Mouse (Mus musculus): ENCODE data around the gene Slc10a6. TPM values are rescaled to one million over a fixed set of nuclear protein-coding genes. Genes with fewer than 3 reads are reported as not detected.

Gene Slc10a6
- 0.20 TPM in 1 of 2 replicates, not detected in the other for polyA plus RNA-seq (2014; fragmentation: Nextera tagmentation; extraction: Ambion mirVana)

GRCm38 (mm10) chr5:103629111-103629764, at the start of gene Slc10a6:
Gene Slc10a6 (minus strand): TSS chr5:103629403.
- Histone ChIP-seq H3K36me3 (ENCODE audit: control insufficient read depth, insufficient read depth, low read length) (no peaks in the 10 kb centered on the region), H3K9ac (ENCODE audit: low read depth, low read length) (no peak within 1 kb of the TSS), H3K9me3 (ENCODE audit: control insufficient read depth, low read length) (no peaks in the 10 kb centered on the region), H3K4me2 (replicated peaks; ENCODE audit: low read depth, low read length) (no peak within 1 kb of the TSS), H3K27me3 (ENCODE audit: control insufficient read depth, insufficient read depth, low read length) (no peaks in the 10 kb centered on the region), H3K4me1 (ENCODE audit: control insufficient read depth, insufficient read depth, low read length) (no peaks in the 10 kb centered on the region), H3K27ac (ENCODE audit: low read depth, low read length) (no peak within 1 kb of the TSS), H3K4me3 (ENCODE audit: low read length) (no peak within 1 kb of the TSS)
- ATAC-seq (ENCODE audit: low FRiP score, low TSS enrichment) = no peak
- WGBS = 64% methylated on average over 17 of the region's 17 CpGs

GRCm38 (mm10) chr5:103678974-103679373, 49.8 kb upstream of the Slc10a6 start:
- H3K36me3 ChIP-seq (ENCODE audit: control insufficient read depth, insufficient read depth, low read length) = no peaks in the 10 kb centered on the region
- H3K9ac ChIP-seq (ENCODE audit: low read depth, low read length) = no peak overlapping the region
- H3K4me3 ChIP-seq (ENCODE audit: low read length) = no peak overlapping the region
- no peaks in the 10 kb centered on the region for H3K27me3 ChIP-seq (ENCODE audit: control insufficient read depth, insufficient read depth, low read length)
- no peaks in the 10 kb centered on the region for H3K9me3 ChIP-seq (ENCODE audit: control insufficient read depth, low read length)
- no peak overlapping the region for H3K4me2 ChIP-seq (replicated peaks; ENCODE audit: low read depth, low read length)
- ATAC-seq (ENCODE audit: low FRiP score, low TSS enrichment) = no peak
- no peaks in the 10 kb centered on the region for H3K4me1 ChIP-seq (ENCODE audit: control insufficient read depth, insufficient read depth, low read length)
- no peak overlapping the region for H3K27ac ChIP-seq (ENCODE audit: low read depth, low read length)
- WGBS = 92% methylated on average over 5 of the region's 5 CpGs

GRCm38 (mm10) chr5:103677894-103678293, 48.7 kb upstream of the Slc10a6 start:
- Histone ChIP-seq H3K4me3 (ENCODE audit: low read length) (no peak overlapping the region), H3K27ac (ENCODE audit: low read depth, low read length) (no peak overlapping the region), H3K9me3 (ENCODE audit: control insufficient read depth, low read length) (no peaks in the 10 kb centered on the region), H3K27me3 (ENCODE audit: control insufficient read depth, insufficient read depth, low read length) (no peaks in the 10 kb centered on the region), H3K4me1 (ENCODE audit: control insufficient read depth, insufficient read depth, low read length) (no peaks in the 10 kb centered on the region), H3K9ac (ENCODE audit: low read depth, low read length) (no peak overlapping the region), H3K36me3 (ENCODE audit: control insufficient read depth, insufficient read depth, low read length) (no peaks in the 10 kb centered on the region), H3K4me2 (replicated peaks; ENCODE audit: low read depth, low read length) (no peak overlapping the region)
- WGBS = 49% methylated on average over 6 of the region's 6 CpGs
- ATAC-seq (ENCODE audit: low FRiP score, low TSS enrichment) = peak; percentile 40; the same call in 1 of the 2 replicates

GRCm38 (mm10) chr5:103676289-103676881, 47.2 kb upstream of the Slc10a6 start:
- WGBS = 84% methylated on average over 6 of the region's 6 CpGs
- ATAC-seq (ENCODE audit: low FRiP score, low TSS enrichment) = no peak
- H3K27ac ChIP-seq (ENCODE audit: low read depth, low read length) = no peak overlapping the region
- H3K27me3 ChIP-seq (ENCODE audit: control insufficient read depth, insufficient read depth, low read length) = no peaks in the 10 kb centered on the region
- no peak overlapping the region for H3K4me3 ChIP-seq (ENCODE audit: low read length)
- no peaks in the 10 kb centered on the region for H3K4me1 ChIP-seq (ENCODE audit: control insufficient read depth, insufficient read depth, low read length)
- no peak overlapping the region for H3K9ac ChIP-seq (ENCODE audit: low read depth, low read length)
- H3K36me3 ChIP-seq (ENCODE audit: control insufficient read depth, insufficient read depth, low read length) = no peaks in the 10 kb centered on the region
- H3K4me2 ChIP-seq (replicated peaks; ENCODE audit: low read depth, low read length) = no peak overlapping the region
- no peaks in the 10 kb centered on the region for H3K9me3 ChIP-seq (ENCODE audit: control insufficient read depth, low read length)

GRCm38 (mm10) chr5:103674482-103674881, 45.3 kb upstream of the Slc10a6 start:
- Histone ChIP-seq H3K9ac (ENCODE audit: low read depth, low read length) (no peak overlapping the region), H3K36me3 (ENCODE audit: control insufficient read depth, insufficient read depth, low read length) (no peaks in the 10 kb centered on the region), H3K4me3 (ENCODE audit: low read length) (no peak overlapping the region), H3K4me1 (ENCODE audit: control insufficient read depth, insufficient read depth, low read length) (no peaks in the 10 kb centered on the region), H3K27me3 (ENCODE audit: control insufficient read depth, insufficient read depth, low read length) (no peaks in the 10 kb centered on the region), H3K9me3 (ENCODE audit: control insufficient read depth, low read length) (no peaks in the 10 kb centered on the region), H3K27ac (ENCODE audit: low read depth, low read length) (no peak overlapping the region), H3K4me2 (replicated peaks; ENCODE audit: low read depth, low read length) (no peak overlapping the region)
- no peak for ATAC-seq (ENCODE audit: low FRiP score, low TSS enrichment)
- 66% methylated on average over 6 of the region's 6 CpGs for WGBS

- no peaks in the 10 kb centered on the region for H3K36me3 ChIP-seq (ENCODE audit: control insufficient read depth, insufficient read depth, low read length)
- no peak overlapping the region for H3K9ac ChIP-seq (ENCODE audit: low read depth, low read length)
- H3K27me3 ChIP-seq (ENCODE audit: control insufficient read depth, insufficient read depth, low read length) = no peaks in the 10 kb centered on the region
- no peak for ATAC-seq (ENCODE audit: low FRiP score, low TSS enrichment)
- H3K4me2 ChIP-seq (replicated peaks; ENCODE audit: low read depth, low read length) = no peak overlapping the region
- 80% methylated on average over 4 of the region's 4 CpGs for WGBS
- no peak overlapping the region for H3K4me3 ChIP-seq (ENCODE audit: low read length)
- no peaks in the 10 kb centered on the region for H3K9me3 ChIP-seq (ENCODE audit: control insufficient read depth, low read length)
- no peak overlapping the region for H3K27ac ChIP-seq (ENCODE audit: low read depth, low read length)
- no peaks in the 10 kb centered on the region for H3K4me1 ChIP-seq (ENCODE audit: control insufficient read depth, insufficient read depth, low read length)
These were observed 44.4 kb upstream of the Slc10a6 start for GRCm38 (mm10) chr5:103673611-103674010.

- Histone ChIP-seq H3K36me3 (ENCODE audit: control insufficient read depth, insufficient read depth, low read length) (no peaks in the 10 kb centered on the region), H3K9me3 (ENCODE audit: control insufficient read depth, low read length) (no peaks in the 10 kb centered on the region), H3K4me2 (replicated peaks; ENCODE audit: low read depth, low read length) (no peak overlapping the region), H3K27me3 (ENCODE audit: control insufficient read depth, insufficient read depth, low read length) (no peaks in the 10 kb centered on the region), H3K4me3 (ENCODE audit: low read length) (no peak overlapping the region), H3K4me1 (ENCODE audit: control insufficient read depth, insufficient read depth, low read length) (no peaks in the 10 kb centered on the region), H3K9ac (ENCODE audit: low read depth, low read length) (no peak overlapping the region), H3K27ac (ENCODE audit: low read depth, low read length) (no peak overlapping the region)
- ATAC-seq (ENCODE audit: low FRiP score, low TSS enrichment) = no peak
- 68% methylated on average over 3 of the region's 3 CpGs for WGBS
These were observed 42.7 kb upstream of the Slc10a6 start for GRCm38 (mm10) chr5:103671858-103672257.

GRCm38 (mm10) chr5:103665876-103666275, 36.7 kb upstream of the Slc10a6 start:
- H3K27me3 ChIP-seq (ENCODE audit: control insufficient read depth, insufficient read depth, low read length) = no peaks in the 10 kb centered on the region
- H3K36me3 ChIP-seq (ENCODE audit: control insufficient read depth, insufficient read depth, low read length) = no peaks in the 10 kb centered on the region
- no peak overlapping the region for H3K4me2 ChIP-seq (replicated peaks; ENCODE audit: low read depth, low read length)
- no peak overlapping the region for H3K9ac ChIP-seq (ENCODE audit: low read depth, low read length)
- no peak overlapping the region for H3K4me3 ChIP-seq (ENCODE audit: low read length)
- H3K27ac ChIP-seq (ENCODE audit: low read depth, low read length) = no peak overlapping the region
- no peak for ATAC-seq (ENCODE audit: low FRiP score, low TSS enrichment)
- 81% methylated on average over 2 of the region's 2 CpGs for WGBS
- H3K9me3 ChIP-seq (ENCODE audit: control insufficient read depth, low read length) = no peaks in the 10 kb centered on the region
- no peaks in the 10 kb centered on the region for H3K4me1 ChIP-seq (ENCODE audit: control insufficient read depth, insufficient read depth, low read length)

- H3K4me3 ChIP-seq (ENCODE audit: low read length) = no peak overlapping the region
- no peak for ATAC-seq (ENCODE audit: low FRiP score, low TSS enrichment)
- no peak overlapping the region for H3K9ac ChIP-seq (ENCODE audit: low read depth, low read length)
- H3K27me3 ChIP-seq (ENCODE audit: control insufficient read depth, insufficient read depth, low read length) = no peaks in the 10 kb centered on the region
- no peak overlapping the region for H3K4me2 ChIP-seq (replicated peaks; ENCODE audit: low read depth, low read length)
- WGBS = 70% methylated on average over 9 of the region's 9 CpGs
- no peak overlapping the region for H3K27ac ChIP-seq (ENCODE audit: low read depth, low read length)
- no peaks in the 10 kb centered on the region for H3K9me3 ChIP-seq (ENCODE audit: control insufficient read depth, low read length)
- no peaks in the 10 kb centered on the region for H3K4me1 ChIP-seq (ENCODE audit: control insufficient read depth, insufficient read depth, low read length)
- no peaks in the 10 kb centered on the region for H3K36me3 ChIP-seq (ENCODE audit: control insufficient read depth, insufficient read depth, low read length)
These were observed 35.7 kb upstream of the Slc10a6 start for GRCm38 (mm10) chr5:103664932-103665331.
